Mouse (Mus musculus) skeletal muscle tissue, postnatal 0 days (tissue): ENCODE results near the gene Acvr1. TPM values are rescaled to one million over a fixed set of nuclear protein-coding genes. Genes with fewer than 3 reads are reported as not detected.

Experiments
- polyA plus RNA-seq: library from polyadenylated mRNA; unstranded; fragments of >200 nt; fragmentation: Nextera tagmentation; extraction: Ambion mirVana; gene quantifications from 2 replicates; pipeline ENCODE4 v1.2.1, GENCODE M21; 2015

The Acvr1 gene
- polyA plus RNA-seq = 4.6 and 6.3 TPM in 2 replicates

GRCm38 (mm10) chr2:58567066-58567810 is at the start of gene Acvr1, which contains the start of gene Upp2:
TSS of gene Acvr1 (minus strand) at chr2:58567157.
TSS of gene Upp2 (plus strand) at chr2:58567298.

GRCm38 (mm10) chr2:58469816-58470215 is 97.1 kb downstream of the Acvr1 start, which contains the start of gene Gm17409:
TSS of gene Gm17409 (plus strand) at chr2:58470116.

GRCm38 (mm10) chr2:58357414-58358131 is 209.4 kb downstream of the Acvr1 start, which contains the start of gene Acvr1c:
TSS of gene Acvr1c (minus strand) at chr2:58357895.

Other genes with a start within 250 kb of the Acvr1 start
- 1.9 and 14.1 TPM in 2 replicates for gene Acvr1c, start 209.3 kb downstream of the Acvr1 start, polyA plus RNA-seq
- gene Gm17409, start 97.0 kb downstream of the Acvr1 start, polyA plus RNA-seq = not detected in 2 replicates
- 3.8 and 4.3 TPM in 2 replicates for gene Upp2, start 141 bp upstream of the Acvr1 start, polyA plus RNA-seq